Mouse (Mus musculus) 3134 (cell line): ENCODE measurements around the gene Acad11.
A peak's percentile ranks its signal among the peaks of the same experiment; 100 is the strongest.

ENCODE experiments used
- DNase-seq: peaks from one replicate; pipeline ENCODE4 v3.0.0-alpha.2; 2011; ENCODE audit warnings: low spot score; ENCODE audit not compliant: insufficient read length; ENCODE audit errors: extremely low read depth

The Acad11 gene

DNA sequence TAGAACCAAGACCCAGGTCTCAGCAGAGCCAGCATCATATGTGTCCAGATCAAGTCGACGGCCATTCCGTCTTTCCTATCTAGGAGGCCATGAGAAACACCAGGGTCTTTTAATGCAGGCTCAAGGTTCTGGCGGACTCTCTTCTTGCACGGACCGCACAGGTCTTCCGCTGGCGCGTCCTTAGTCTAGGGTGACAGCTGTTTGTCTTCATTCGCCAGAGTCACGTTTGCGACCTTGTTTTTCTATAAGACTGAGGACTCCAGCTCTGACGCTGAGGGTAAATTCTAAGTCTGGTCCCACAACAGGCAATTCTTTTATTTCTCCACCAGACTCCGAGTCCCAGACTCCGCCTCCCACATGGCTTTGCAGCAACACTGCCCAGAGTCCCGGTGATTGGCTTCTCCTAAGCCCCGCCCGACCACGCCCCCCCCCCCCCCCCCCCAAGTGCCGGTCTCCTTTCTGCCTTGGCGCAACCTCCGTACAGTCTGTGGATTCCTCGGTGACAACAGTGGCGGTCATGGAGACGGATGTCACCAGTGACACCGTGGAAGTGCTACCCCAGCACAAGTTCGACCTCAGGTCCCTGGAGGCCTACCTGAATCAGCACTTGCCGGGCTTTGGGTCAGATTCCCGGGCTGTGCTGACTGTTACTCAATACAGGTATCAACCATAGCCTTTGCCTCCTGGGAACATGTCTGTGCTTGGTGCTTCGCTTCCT is at the start of gene Acad11:
Gene Acad11 (plus strand): TSS at position 134 of the 718 bp plus-strand sequence.
- peak; percentile 79 for DNase-seq

GRCm38 (mm10) chr9:104014526-104014925 is 48.7 kb upstream of the Acad11 start:
- DNase-seq, result no peak

GRCm38 (mm10) chr9:104021026-104021425 is 42.2 kb upstream of the Acad11 start:
- DNase-seq, result no peak

- no peak for DNase-seq
These were observed 36.0 kb upstream of the Acad11 start for GRCm38 (mm10) chr9:104027186-104027585.

GRCm38 (mm10) chr9:104029861-104030260 is 33.3 kb upstream of the Acad11 start:
- DNase-seq, result no peak

DNA sequence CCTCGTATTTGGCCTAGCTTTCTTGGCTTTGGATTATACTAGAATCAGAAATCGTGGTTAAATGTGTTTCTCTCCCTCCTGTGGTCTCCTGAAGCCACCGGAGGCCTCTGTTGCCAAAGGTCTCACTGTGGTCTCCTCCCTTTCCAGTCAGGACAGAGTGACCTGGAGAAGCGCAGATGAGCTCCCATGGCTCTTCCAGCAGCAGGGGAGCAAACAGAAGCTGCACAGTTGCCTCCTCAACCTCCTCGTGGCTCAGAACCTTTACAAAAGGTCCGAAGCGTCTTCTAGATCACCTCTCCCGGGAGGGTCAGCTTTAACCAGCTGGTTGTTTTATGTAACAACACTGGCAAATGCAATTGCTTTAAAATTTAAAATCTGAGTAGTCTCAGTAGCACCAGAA is 28.9 kb upstream of the Acad11 start:
- DNase-seq, result no peak

DNA sequence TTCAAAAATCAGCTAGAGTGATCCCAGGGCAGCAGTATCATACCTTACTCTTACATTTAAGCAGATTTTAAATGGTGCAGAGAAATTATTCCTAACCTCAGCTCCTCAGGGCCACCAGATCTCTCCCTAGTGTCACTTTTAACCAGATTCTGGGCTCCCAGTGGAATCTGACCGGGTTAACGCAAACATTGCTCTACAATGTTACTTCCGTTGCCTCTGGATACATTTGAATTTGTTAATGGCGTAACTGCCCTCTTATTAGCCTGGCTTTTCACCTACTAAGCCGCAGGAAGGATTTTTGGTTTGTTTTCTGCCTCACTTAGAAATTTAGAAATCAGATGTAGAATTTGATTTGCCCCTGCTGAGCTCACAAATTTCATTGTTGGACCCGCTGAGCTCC is 28.5 kb upstream of the Acad11 start:
- no peak for DNase-seq

DNA sequence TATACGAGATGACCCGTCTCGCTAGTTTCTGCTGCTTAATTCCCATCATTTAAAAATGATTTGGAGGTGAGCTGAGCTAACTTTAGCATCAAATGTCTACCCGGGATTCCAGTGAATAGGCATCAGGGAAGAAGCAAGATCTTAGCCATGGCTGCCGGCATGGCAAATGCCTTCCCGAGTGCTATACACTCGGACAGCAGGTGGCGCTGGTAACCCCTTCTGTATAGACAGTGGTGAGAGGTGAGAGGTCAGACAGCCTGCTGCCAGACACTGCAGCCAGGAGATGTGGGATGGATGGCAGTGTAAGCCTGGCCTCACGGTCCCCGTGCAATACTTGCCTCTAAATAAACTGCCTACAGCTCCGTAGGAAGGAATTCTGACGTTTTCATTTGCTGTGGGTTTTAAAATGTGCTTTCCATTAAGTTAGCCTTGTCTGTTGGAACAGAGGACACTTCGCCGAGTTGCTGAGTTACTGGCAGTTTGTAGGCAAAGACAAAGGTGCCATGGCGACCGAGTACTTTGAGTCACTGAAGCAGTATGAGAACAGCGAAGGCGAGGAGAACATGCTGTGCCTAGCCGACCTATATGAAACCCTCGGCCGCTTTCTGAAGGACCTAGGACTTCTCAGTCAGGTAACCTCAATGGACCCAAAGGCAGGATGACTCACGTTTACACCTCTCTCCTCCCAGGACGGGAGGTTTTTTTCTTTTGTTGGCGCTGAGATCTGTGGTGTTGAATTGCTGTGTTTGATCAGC is 27.7 kb upstream of the Acad11 start:
- DNase-seq, result peak; percentile 19

DNA sequence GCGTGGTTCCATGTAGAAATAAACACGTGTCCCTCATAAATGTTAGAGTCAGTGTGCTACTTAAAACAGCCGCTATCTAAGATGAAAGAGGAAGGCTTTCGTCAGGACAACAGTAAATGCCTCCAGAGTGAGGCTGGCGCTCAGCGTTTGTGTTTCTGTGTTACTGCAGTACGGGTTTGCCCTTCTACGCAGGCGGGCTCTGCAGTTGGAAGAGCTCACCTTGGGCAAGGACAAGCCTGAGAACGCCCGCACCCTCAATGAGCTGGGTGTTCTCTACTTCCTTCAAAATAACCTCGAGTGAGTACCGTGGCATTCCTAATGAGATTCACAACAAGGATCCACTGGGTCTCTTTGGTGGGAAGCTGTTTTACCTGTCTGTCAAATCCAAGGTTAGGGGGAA is 24.9 kb upstream of the Acad11 start:
- no peak for DNase-seq

DNA sequence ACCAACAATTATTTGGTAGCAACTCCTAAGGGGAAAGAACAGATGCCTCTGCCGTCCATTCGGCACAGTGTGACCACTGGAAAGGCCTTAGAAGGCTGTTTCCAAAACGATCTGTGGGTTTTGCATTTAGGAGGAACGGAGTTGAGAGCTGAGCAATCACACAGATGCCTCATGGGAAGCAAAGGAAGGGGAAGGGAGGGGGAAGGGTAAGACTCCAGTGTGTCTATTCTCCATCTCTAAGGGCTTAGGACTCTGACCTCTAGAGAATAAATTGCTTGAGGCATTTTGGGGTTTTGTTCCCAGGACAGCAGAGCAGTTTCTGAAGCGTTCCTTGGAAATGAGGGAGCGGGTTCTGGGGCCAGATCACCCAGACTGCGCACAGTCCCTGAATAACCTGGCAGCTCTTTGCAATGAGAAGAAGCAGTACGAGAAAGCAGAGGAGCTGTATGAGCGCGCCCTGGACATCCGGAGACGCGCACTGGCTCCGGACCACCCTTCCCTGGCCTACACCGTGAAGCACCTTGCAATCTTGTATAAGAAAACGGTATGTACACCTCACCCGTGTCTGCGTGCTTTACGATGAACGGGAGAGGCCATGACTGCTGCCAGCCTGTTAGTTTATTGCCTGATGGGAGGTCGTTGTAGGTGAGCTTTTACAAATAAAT is 24.0 kb upstream of the Acad11 start:
- DNase-seq, result no peak

DNA sequence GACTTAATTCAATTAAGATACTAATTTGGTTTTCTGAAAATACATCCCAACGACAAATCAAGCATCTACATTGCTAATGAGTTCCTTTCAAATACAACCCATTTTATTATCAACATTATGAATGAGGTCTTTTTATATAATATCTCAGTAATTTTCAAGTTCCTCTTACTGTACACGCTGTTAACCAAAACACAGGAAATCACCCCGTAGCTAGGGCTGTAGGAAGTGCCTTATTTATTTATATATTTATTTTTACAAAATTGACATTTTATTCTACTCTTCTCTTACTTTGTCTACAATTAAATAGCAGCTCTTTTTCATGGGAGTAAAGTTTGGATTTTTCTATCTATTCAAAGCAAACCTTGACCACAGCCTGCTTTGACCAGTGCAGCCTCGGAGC is 23.4 kb upstream of the Acad11 start:
- no peak for DNase-seq

GRCm38 (mm10) chr9:104040362-104040761 is 22.8 kb upstream of the Acad11 start, which contains the start of gene Gm28305:
Gene Gm28305, plus strand, starts transcription at chr9:104040662.
- no peak for DNase-seq

- DNase-seq, result no peak
These were observed 19.5 kb upstream of the Acad11 start for GRCm38 (mm10) chr9:104043676-104044075.

DNA sequence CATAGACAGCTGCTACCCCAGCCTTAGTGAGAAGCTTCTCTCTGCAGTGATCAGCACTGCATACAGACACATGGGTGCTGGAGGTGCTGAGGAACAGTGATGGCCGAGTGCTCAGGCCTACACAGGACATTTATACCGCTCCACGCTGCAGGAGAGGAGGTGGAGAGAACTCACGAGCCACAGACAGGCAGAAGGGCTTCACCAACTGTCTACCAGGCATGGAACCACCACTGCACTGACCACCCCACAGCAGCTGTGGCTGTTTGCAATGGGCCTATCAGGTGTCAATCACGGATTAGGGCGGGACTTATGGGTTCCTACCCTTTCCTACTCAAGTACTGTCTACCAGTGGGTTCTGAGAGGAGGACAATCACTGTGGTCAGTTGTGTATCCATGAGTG is 12.1 kb upstream of the Acad11 start:
- DNase-seq, result no peak

GRCm38 (mm10) chr9:104062430-104063243 is 540 bp upstream of the Acad11 start, which contains the start of gene Uba5:
Gene Uba5, minus strand, starts transcription at chr9:104063134.
- peak; percentile 77 for DNase-seq

DNA sequence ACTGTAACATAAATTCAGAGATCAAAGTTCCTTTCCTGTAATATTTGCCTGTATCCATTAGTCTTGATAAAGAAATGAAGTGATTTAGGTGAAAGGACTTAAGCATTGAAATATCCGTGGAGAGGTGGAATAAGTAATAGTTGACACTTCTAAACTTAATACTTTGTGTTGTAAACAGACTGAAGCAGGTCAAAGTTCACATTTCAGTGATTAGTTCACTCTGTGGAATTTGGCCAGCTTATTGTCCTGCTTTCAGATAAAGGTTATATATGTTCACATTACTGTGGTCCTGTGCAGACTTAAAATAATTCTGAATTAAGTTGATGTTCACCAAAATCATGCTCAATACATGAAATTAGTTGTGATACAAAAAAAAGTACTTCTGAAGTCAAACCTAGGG is 1.4 kb downstream of the Acad11 start:
- no peak for DNase-seq

GRCm38 (mm10) chr9:104070241-104070640 is 7.1 kb downstream of the Acad11 start:
- DNase-seq, result no peak

- no peak for DNase-seq
These were observed 7.9 kb downstream of the Acad11 start for GRCm38 (mm10) chr9:104070863-104071604.

DNA sequence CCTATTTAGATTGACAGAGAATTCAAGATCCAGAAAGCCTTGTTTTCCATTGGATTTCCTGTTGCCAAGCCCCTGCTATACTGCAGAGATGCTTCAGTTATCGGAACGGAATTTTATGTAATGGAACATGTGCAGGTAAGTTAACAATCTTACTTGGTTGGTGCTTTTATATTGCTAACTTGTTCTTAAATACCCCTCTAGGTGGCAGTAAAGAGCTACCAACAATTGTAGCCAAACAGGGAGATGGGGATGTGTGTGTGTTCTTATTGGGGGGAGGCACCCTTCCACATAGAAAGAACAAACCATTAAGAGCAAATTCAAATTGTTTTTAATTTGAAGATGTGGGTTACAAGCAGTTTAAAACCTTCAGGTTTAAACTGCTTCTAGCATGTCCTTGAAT is 12.6 kb downstream of the Acad11 start:
- DNase-seq, result no peak

DNA sequence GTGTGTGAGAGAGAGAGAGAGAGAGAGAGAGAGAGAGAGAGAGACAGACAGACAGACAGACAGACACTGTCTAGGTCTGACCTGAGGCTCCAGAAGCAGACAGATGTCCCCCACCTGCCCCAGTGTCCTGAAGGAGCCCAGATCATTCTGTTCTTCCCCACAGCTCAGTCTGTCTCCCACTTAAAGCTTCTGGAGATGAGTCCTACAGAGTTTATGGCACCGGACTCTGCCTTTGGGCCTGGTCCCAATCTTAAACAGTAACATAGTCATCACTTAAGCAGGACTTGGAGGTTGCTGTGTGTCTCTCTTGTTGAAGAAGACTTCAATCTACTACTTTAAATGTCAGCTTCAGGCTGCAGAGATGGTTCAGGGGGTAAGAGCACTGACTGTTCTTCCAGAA is 15.6 kb downstream of the Acad11 start:
- DNase-seq, result no peak
